Mouse (Mus musculus) MEL (cell line): Measurements from ENCODE around the gene 4933407L21Rik.

Experiments used
- CTCF ChIP-seq, 3 experiments: IDR thresholded peaks in 2 of 3; conservative IDR thresholded peaks in 1 of 3; 2 replicates each; pipeline ENCODE4 v1.5.1; 2011 to 2012; ENCODE audit warnings: low read length in 3 of 3, low read depth in 2 of 3, mild to moderate bottlenecking in 2 of 3, improper control_type of control experiment in 1 of 3, inconsistent platforms in 1 of 3, mixed read lengths in 1 of 3, moderate library complexity in 1 of 3; ENCODE audit not compliant: control insufficient read depth in 1 of 3, insufficient read depth in 1 of 3, poor library complexity in 1 of 3, severe bottlenecking in 1 of 3
- HCFC1 ChIP-seq: IDR thresholded peaks from 2 replicates; pipeline ENCODE4 v1.6.1; 2012; ENCODE audit warnings: low read depth, mild to moderate bottlenecking, inconsistent platforms, low read length, improper control_type of control experiment, moderate library complexity
- MAX ChIP-seq: IDR thresholded peaks from 2 replicates; pipeline ENCODE4 v1.6.1; 2011; ENCODE audit warnings: low read length, improper control_type of control experiment
- MYC ChIP-seq: IDR thresholded peaks from 2 replicates; pipeline ENCODE4 v1.6.1; 2011; ENCODE audit warnings: low read depth, mild to moderate bottlenecking, low read length, improper control_type of control experiment, moderate library complexity

GRCm38 (mm10) chr1:85985784-85986183 is 57.5 kb downstream of the 4933407L21Rik start:
- TF ChIP-seq MAX (no peak), MYC (no peak), HCFC1 (no peak), CTCF (IDR thresholded peaks at IDR 0.05 in 2 of 3, conservative IDR thresholded peaks at IDR 0.05 in 1 of 3; ENCODE audit: control insufficient read depth in 1 of 3, insufficient read depth in 1 of 3, low read depth in 2 of 3, low read length in 3 of 3, poor library complexity in 1 of 3, severe bottlenecking in 1 of 3) (no peak)
